Mouse (Mus musculus): ENCODE measurements around the gene Fto. TPM values are rescaled to one million over a fixed set of nuclear protein-coding genes. Genes with fewer than 3 reads are reported as not detected.

The Fto gene
- polyA plus RNA-seq, 1 experiment from 2014 or later, result 107 TPM

GRCm38 (mm10) chr8:91560017-91560591, 246.8 kb downstream of the Fto start:
- Histone ChIP-seq H3K9me3 (no peaks in the 10 kb centered on the region), H3K4me2 (no peak overlapping the region), H3K36me3 (no peaks in the 10 kb centered on the region), H3K4me1 (peaks cover 27% of the 10 kb centered on the region), H3K27ac (no peak overlapping the region), H3K27me3 (peaks cover 11% of the 10 kb centered on the region), H3K9ac (no peak overlapping the region), H3K4me3 (no peak overlapping the region)
- 56% methylated on average over 6 of the region's 6 CpGs for WGBS
- ATAC-seq (ENCODE audit: insufficient number of reproducible peaks, insufficient read depth, low FRiP score, low TSS enrichment, low read depth), result no peak

DNA sequence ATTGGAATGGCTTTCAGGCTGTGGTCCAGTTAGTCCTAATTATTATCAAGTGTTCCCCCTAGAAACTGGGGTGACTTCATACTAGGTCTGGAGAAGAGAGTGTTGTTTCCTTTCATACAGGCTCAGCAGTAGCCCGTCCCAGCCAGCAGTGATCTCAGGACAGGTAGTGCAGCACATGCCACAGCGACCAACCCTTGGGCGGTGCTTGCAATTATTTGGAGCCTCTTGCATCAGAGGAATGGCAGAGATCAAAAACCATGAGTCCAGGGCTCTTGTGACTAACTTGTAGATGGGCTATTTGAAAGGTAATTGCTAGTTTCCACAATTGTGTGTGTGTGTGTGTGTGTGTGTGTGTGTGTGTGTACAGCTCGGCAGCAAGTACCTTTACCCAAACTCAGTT, 247.9 kb downstream of the Fto start:
- no peaks in the 10 kb centered on the region for H3K36me3 ChIP-seq
- H3K9ac ChIP-seq, result no peak overlapping the region
- H3K27ac ChIP-seq, result no peak overlapping the region
- H3K9me3 ChIP-seq, result no peaks in the 10 kb centered on the region
- 79% methylated on average over 4 of the region's 4 CpGs for WGBS
- H3K4me1 ChIP-seq, result peaks cover 39% of the 10 kb centered on the region
- peaks cover 11% of the 10 kb centered on the region for H3K27me3 ChIP-seq
- ATAC-seq (ENCODE audit: insufficient number of reproducible peaks, insufficient read depth, low FRiP score, low TSS enrichment, low read depth), result no peak
- no peak overlapping the region for H3K4me2 ChIP-seq
- H3K4me3 ChIP-seq, result no peak overlapping the region

DNA sequence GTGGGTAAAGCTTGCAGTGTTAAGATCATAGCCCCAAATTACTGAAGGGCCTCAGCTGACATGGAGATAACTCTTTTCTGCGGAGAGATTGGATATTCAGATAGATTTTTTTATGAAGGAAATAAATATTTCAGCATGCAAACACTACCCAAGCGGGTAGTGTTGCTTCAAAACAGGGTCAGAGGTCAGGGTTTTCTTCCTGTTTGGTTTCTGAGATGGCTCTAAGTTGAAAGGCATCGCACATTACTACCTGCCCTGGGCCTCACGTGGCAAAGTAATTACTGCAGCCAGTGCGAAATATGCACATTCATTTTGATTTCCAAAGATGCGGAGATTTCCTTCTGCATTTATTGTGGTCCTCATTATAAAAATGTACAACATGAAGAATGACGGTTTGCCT, 249.3 kb downstream of the Fto start:
- peak overlapping the region; percentile 28; the same call in 1 of the 2 replicates for H3K27ac ChIP-seq
- H3K4me3 ChIP-seq, result no peak overlapping the region
- peaks cover 11% of the 10 kb centered on the region for H3K27me3 ChIP-seq
- WGBS, result 53% methylated on average over 7 of the region's 7 CpGs
- H3K4me2 ChIP-seq, result no peak overlapping the region
- no peak overlapping the region for H3K9ac ChIP-seq
- no peaks in the 10 kb centered on the region for H3K9me3 ChIP-seq
- no peak for ATAC-seq (ENCODE audit: insufficient number of reproducible peaks, insufficient read depth, low FRiP score, low TSS enrichment, low read depth)
- peaks cover 49% of the 10 kb centered on the region for H3K4me1 ChIP-seq
- H3K36me3 ChIP-seq, result no peaks in the 10 kb centered on the region

DNA sequence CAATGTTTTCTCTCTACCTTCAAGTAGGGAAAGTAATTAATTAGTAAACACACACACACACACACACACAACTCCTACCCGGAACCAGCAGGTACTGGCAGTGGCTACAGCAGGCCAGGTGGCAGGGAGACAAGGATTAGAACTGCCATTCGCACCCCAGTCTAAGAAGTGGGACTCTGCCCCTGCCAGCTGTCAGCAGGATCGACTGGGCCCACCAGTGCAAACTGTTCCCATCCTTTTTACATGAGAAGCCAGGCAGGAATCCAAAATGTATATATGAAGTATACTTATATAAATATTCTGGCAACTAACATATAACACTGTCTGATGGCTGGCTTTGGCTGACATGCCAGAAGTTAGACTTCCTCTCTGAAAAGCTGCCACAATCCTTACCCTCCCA, 250.0 kb downstream of the Fto start:
- ATAC-seq (ENCODE audit: insufficient number of reproducible peaks, insufficient read depth, low FRiP score, low TSS enrichment, low read depth), result no peak

GRCm38 (mm10) chr8:91565869-91566502, 252.7 kb downstream of the Fto start:
- H3K27me3 ChIP-seq, result peaks cover 41% of the 10 kb centered on the region
- no peak overlapping the region for H3K4me3 ChIP-seq
- no peaks in the 10 kb centered on the region for H3K36me3 ChIP-seq
- H3K9me3 ChIP-seq, result no peaks in the 10 kb centered on the region
- peak overlapping the region; percentile 21 for H3K4me2 ChIP-seq
- H3K9ac ChIP-seq, result no peak overlapping the region
- ATAC-seq (ENCODE audit: insufficient number of reproducible peaks, insufficient read depth, low FRiP score, low TSS enrichment, low read depth), result no peak
- WGBS, result 13% methylated on average over 12 of the region's 12 CpGs
- H3K27ac ChIP-seq, result peak overlapping the region; percentile 39; the same call in 1 of the 2 replicates
- peaks cover 70% of the 10 kb centered on the region for H3K4me1 ChIP-seq

More for the DNA sequence above, 250.0 kb downstream of the Fto start:
- H3K27ac ChIP-seq, result no peak overlapping the region
- H3K4me2 ChIP-seq, result no peak overlapping the region
- WGBS, result 82% methylated on average over 3 of the region's 3 CpGs
- H3K9ac ChIP-seq, result no peak overlapping the region
- peaks cover 18% of the 10 kb centered on the region for H3K27me3 ChIP-seq
- H3K4me3 ChIP-seq, result no peak overlapping the region
- peaks cover 56% of the 10 kb centered on the region for H3K4me1 ChIP-seq
- no peaks in the 10 kb centered on the region for H3K36me3 ChIP-seq
- H3K9me3 ChIP-seq, result no peaks in the 10 kb centered on the region

DNA sequence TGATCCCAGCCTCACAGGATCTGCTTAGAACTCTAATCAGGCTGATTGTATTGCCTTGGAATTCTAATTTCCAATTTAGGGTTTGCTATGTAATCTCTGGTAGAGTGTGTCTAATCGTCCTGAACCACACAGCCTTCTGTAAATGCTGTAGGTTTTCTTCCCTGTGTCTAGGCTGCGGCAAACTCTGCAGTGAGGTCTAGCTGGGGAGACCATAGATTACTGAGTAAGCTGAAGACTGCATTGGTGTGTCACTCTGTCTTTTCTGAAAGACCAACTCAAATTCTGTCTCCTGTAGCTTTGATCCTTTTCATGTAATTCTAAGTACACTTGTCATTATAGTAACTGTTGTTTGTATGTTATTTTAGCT, 253.2 kb downstream of the Fto start:
- H3K4me1 ChIP-seq, result peaks cover 70% of the 10 kb centered on the region
- no peak overlapping the region for H3K4me3 ChIP-seq
- H3K27ac ChIP-seq, result 0 out of 2 replicates have a peak overlapping the region, but pooled peaks have one; percentile 39
- H3K36me3 ChIP-seq, result no peaks in the 10 kb centered on the region
- peaks cover 41% of the 10 kb centered on the region for H3K27me3 ChIP-seq
- H3K4me2 ChIP-seq, result peak overlapping the region; percentile 21
- H3K9ac ChIP-seq, result no peak overlapping the region
- 22% methylated on average over 2 of the region's 2 CpGs for WGBS
- ATAC-seq (ENCODE audit: insufficient number of reproducible peaks, insufficient read depth, low FRiP score, low TSS enrichment, low read depth), result no peak
- no peaks in the 10 kb centered on the region for H3K9me3 ChIP-seq

DNA sequence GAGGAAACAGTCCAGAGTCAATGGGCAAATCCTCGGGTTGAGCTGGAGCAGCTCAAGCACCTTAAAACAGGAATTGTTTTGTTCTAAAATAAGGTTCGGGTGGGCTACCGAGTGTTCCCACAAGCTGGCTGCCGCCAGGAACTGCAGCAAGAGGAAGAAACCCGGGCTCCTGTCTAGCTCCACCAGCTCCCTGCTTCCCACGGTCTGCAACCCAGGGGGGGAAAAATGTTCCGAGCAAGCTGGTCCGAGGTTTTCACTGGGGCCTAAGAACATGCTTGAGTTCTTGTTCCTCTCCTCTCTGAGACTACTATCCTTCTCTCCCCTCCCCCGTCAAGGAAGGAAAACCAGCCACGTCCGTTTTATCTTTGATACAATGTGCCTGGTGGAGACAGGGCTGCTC, 256.5 kb downstream of the Fto start:
- Histone ChIP-seq H3K27ac (0 out of 2 replicates have a peak overlapping the region, but pooled peaks have one; percentile 48), H3K36me3 (no peaks in the 10 kb centered on the region), H3K27me3 (peaks cover 42% of the 10 kb centered on the region), H3K4me3 (no peak overlapping the region), H3K9ac (no peak overlapping the region), H3K4me1 (peaks cover 68% of the 10 kb centered on the region), H3K9me3 (no peaks in the 10 kb centered on the region), H3K4me2 (no peak overlapping the region)
- ATAC-seq (ENCODE audit: insufficient number of reproducible peaks, insufficient read depth, low FRiP score, low TSS enrichment, low read depth), result no peak
- 26% methylated on average over 11 of the region's 11 CpGs for WGBS

GRCm38 (mm10) chr8:91570809-91571208, 257.5 kb downstream of the Fto start:
- H3K9ac ChIP-seq, result no peak overlapping the region
- no peaks in the 10 kb centered on the region for H3K36me3 ChIP-seq
- ATAC-seq (ENCODE audit: insufficient number of reproducible peaks, insufficient read depth, low FRiP score, low TSS enrichment, low read depth), result no peak
- 85% methylated on average over 7 of the region's 7 CpGs for WGBS
- H3K4me1 ChIP-seq, result peaks cover 68% of the 10 kb centered on the region
- peaks cover 42% of the 10 kb centered on the region for H3K27me3 ChIP-seq
- H3K9me3 ChIP-seq, result no peaks in the 10 kb centered on the region
- H3K4me3 ChIP-seq, result no peak overlapping the region
- H3K27ac ChIP-seq, result no peak overlapping the region
- no peak overlapping the region for H3K4me2 ChIP-seq

- Histone ChIP-seq H3K4me2 (no peak overlapping the region), H3K27me3 (peaks cover 42% of the 10 kb centered on the region), H3K9ac (no peak overlapping the region), H3K4me1 (peaks cover 70% of the 10 kb centered on the region), H3K27ac (no peak overlapping the region), H3K9me3 (no peaks in the 10 kb centered on the region), H3K4me3 (no peak overlapping the region), H3K36me3 (no peaks in the 10 kb centered on the region)
- 53% methylated on average over 4 of the region's 4 CpGs for WGBS
- ATAC-seq (ENCODE audit: insufficient number of reproducible peaks, insufficient read depth, low FRiP score, low TSS enrichment, low read depth), result no peak
These were observed 258.7 kb downstream of the Fto start for GRCm38 (mm10) chr8:91571978-91572377.

- WGBS, result 16% methylated on average over 4 of the region's 4 CpGs
- H3K4me3 ChIP-seq, result no peak overlapping the region
- H3K4me2 ChIP-seq, result no peak overlapping the region
- peaks cover 42% of the 10 kb centered on the region for H3K27me3 ChIP-seq
- H3K36me3 ChIP-seq, result no peaks in the 10 kb centered on the region
- H3K27ac ChIP-seq, result no peak overlapping the region
- H3K4me1 ChIP-seq, result peaks cover 67% of the 10 kb centered on the region
- no peak overlapping the region for H3K9ac ChIP-seq
- ATAC-seq (ENCODE audit: insufficient number of reproducible peaks, insufficient read depth, low FRiP score, low TSS enrichment, low read depth), result no peak
- no peaks in the 10 kb centered on the region for H3K9me3 ChIP-seq
These were observed 259.3 kb downstream of the Fto start for GRCm38 (mm10) chr8:91572630-91573029.

- Histone ChIP-seq H3K27ac (no peak overlapping the region), H3K9ac (no peak overlapping the region), H3K36me3 (no peaks in the 10 kb centered on the region), H3K9me3 (no peaks in the 10 kb centered on the region), H3K4me3 (no peak overlapping the region), H3K4me1 (peaks cover 43% of the 10 kb centered on the region), H3K27me3 (peaks cover 19% of the 10 kb centered on the region), H3K4me2 (no peak overlapping the region)
- 15% methylated on average over 3 of the region's 3 CpGs for WGBS
- ATAC-seq (ENCODE audit: insufficient number of reproducible peaks, insufficient read depth, low FRiP score, low TSS enrichment, low read depth), result no peak
These were observed 262.3 kb downstream of the Fto start for GRCm38 (mm10) chr8:91575576-91575975.
